Mouse (Mus musculus) layer of hippocampus, adult 9-10 months (tissue): ENCODE measurements around the gene Lrsam1.

Experiments used
- DNase-seq: peaks from one replicate; pipeline ENCODE4 v3.0.0; 2022; ENCODE audit warnings: low spot score

Gene Lrsam1

GRCm38 (mm10) chr2:32926330-32927075 is 34.9 kb downstream of the Lrsam1 start:
- no peak for DNase-seq

- DNase-seq: no peak
These were observed 37.0 kb downstream of the Lrsam1 start for GRCm38 (mm10) chr2:32924306-32924844.

GRCm38 (mm10) chr2:32923551-32924250 is 37.7 kb downstream of the Lrsam1 start:
- no peak for DNase-seq

- DNase-seq: no peak
These were observed 38.9 kb downstream of the Lrsam1 start for GRCm38 (mm10) chr2:32922564-32922963.

- DNase-seq: no peak
These were observed 39.5 kb downstream of the Lrsam1 start for GRCm38 (mm10) chr2:32921801-32922380.

- no peak for DNase-seq
These were observed 40.2 kb downstream of the Lrsam1 start for GRCm38 (mm10) chr2:32921235-32921634.

- DNase-seq: no peak
These were observed 43.0 kb downstream of the Lrsam1 start for GRCm38 (mm10) chr2:32918391-32918790.

- DNase-seq: no peak
These were observed 43.9 kb downstream of the Lrsam1 start for GRCm38 (mm10) chr2:32917526-32917925.

- DNase-seq: no peak
These were observed 46.5 kb downstream of the Lrsam1 start for GRCm38 (mm10) chr2:32914896-32915295.

GRCm38 (mm10) chr2:32914362-32914761 is 47.1 kb downstream of the Lrsam1 start:
- DNase-seq: no peak

- DNase-seq: peak; percentile 79
These were observed 49.1 kb downstream of the Lrsam1 start for GRCm38 (mm10) chr2:32912210-32912804.

GRCm38 (mm10) chr2:32911639-32912182 is 49.7 kb downstream of the Lrsam1 start:
- no peak for DNase-seq

- DNase-seq: no peak
These were observed 52.6 kb downstream of the Lrsam1 start for GRCm38 (mm10) chr2:32908796-32909195.

GRCm38 (mm10) chr2:32908272-32908671 is 53.1 kb downstream of the Lrsam1 start:
- DNase-seq: no peak

GRCm38 (mm10) chr2:32907442-32907841 is 54.0 kb downstream of the Lrsam1 start:
- DNase-seq: no peak

GRCm38 (mm10) chr2:32905297-32905696 is 56.1 kb downstream of the Lrsam1 start:
- DNase-seq: no peak

GRCm38 (mm10) chr2:32904637-32905036 is 56.8 kb downstream of the Lrsam1 start:
- DNase-seq: no peak

- DNase-seq: no peak
These were observed 57.9 kb downstream of the Lrsam1 start for GRCm38 (mm10) chr2:32903470-32903869.

GRCm38 (mm10) chr2:32902126-32902525 is 59.3 kb downstream of the Lrsam1 start:
- no peak for DNase-seq

GRCm38 (mm10) chr2:32898983-32899382 is 62.4 kb downstream of the Lrsam1 start:
- DNase-seq: no peak

GRCm38 (mm10) chr2:32896507-32897147 is 64.8 kb downstream of the Lrsam1 start:
- no peak for DNase-seq
